Mouse (Mus musculus): ENCODE measurements around the gene Zfp607b. TPM values are rescaled to one million over a fixed set of nuclear protein-coding genes. Genes with fewer than 3 reads are reported as not detected.

The Zfp607b gene
- polyA plus RNA-seq, 1 experiment: 0.13 TPM

- Histone ChIP-seq H3K27ac (ENCODE audit: insufficient read depth, low read length) (no peak overlapping the region), H3K4me3 (ENCODE audit: extremely low read depth, insufficient read depth, insufficient read length) (no peak overlapping the region), H3K27me3 (ENCODE audit: control insufficient read depth, insufficient read depth, low read length) (no peaks in the 10 kb centered on the region), H3K4me1 (ENCODE audit: control insufficient read depth, insufficient read depth, insufficient read length) (no peaks in the 10 kb centered on the region), H3K36me3 (ENCODE audit: control insufficient read depth, insufficient read depth, low read length) (no peaks in the 10 kb centered on the region)
- 84% methylated on average over 7 of the region's 7 CpGs for WGBS
- TF ChIP-seq CTCF (IDR thresholded peaks at IDR 0.05; ENCODE audit: extremely low read depth, insufficient read depth, insufficient read length, insufficient replicate concordance): no peak
- TF ChIP-seq POLR2A (IDR thresholded peaks at IDR 0.05; ENCODE audit: low read depth, low read length): no peak
- no peak for DNase-seq (ENCODE audit: low read depth in 1 of 2, low spot score in 2 of 2)
These were observed 21.3 kb downstream of the Zfp607b start for GRCm38 (mm10) chr7:27710402-27710801.

- TF ChIP-seq CTCF (IDR thresholded peaks at IDR 0.05; ENCODE audit: extremely low read depth, insufficient read depth, insufficient read length, insufficient replicate concordance) (no peak), POLR2A (IDR thresholded peaks at IDR 0.05; ENCODE audit: low read depth, low read length) (no peak)
- no peaks in the 10 kb centered on the region for H3K36me3 ChIP-seq (ENCODE audit: control insufficient read depth, insufficient read depth, low read length)
- no peak overlapping the region for H3K4me3 ChIP-seq (ENCODE audit: extremely low read depth, insufficient read depth, insufficient read length)
- no peaks in the 10 kb centered on the region for H3K27me3 ChIP-seq (ENCODE audit: control insufficient read depth, insufficient read depth, low read length)
- 92% methylated on average over 8 of the region's 8 CpGs for WGBS
- no peak for DNase-seq (ENCODE audit: low read depth in 1 of 2, low spot score in 2 of 2)
- H3K4me1 ChIP-seq (ENCODE audit: control insufficient read depth, insufficient read depth, insufficient read length): no peaks in the 10 kb centered on the region
- H3K27ac ChIP-seq (ENCODE audit: insufficient read depth, low read length): no peak overlapping the region
These were observed 32.8 kb downstream of the Zfp607b start for GRCm38 (mm10) chr7:27721951-27722350.

- H3K4me3 ChIP-seq (ENCODE audit: extremely low read depth, insufficient read depth, insufficient read length): no peak overlapping the region
- WGBS: 42% methylated on average over 12 of the region's 12 CpGs
- no peak for TF ChIP-seq POLR2A (IDR thresholded peaks at IDR 0.05; ENCODE audit: low read depth, low read length)
- peak; percentile 32; the same call in 1 of the 2 replicates for TF ChIP-seq CTCF (IDR thresholded peaks at IDR 0.05; ENCODE audit: extremely low read depth, insufficient read depth, insufficient read length, insufficient replicate concordance)
- no peaks in the 10 kb centered on the region for H3K36me3 ChIP-seq (ENCODE audit: control insufficient read depth, insufficient read depth, low read length)
- DNase-seq (ENCODE audit: low read depth in 1 of 2, low spot score in 2 of 2): peak; percentile 12 to 49
- no peak overlapping the region for H3K27ac ChIP-seq (ENCODE audit: insufficient read depth, low read length)
- no peaks in the 10 kb centered on the region for H3K4me1 ChIP-seq (ENCODE audit: control insufficient read depth, insufficient read depth, insufficient read length)
- H3K27me3 ChIP-seq (ENCODE audit: control insufficient read depth, insufficient read depth, low read length): no peaks in the 10 kb centered on the region
These were observed 36.7 kb downstream of the Zfp607b start for GRCm38 (mm10) chr7:27725566-27726538.

- no peaks in the 10 kb centered on the region for H3K27me3 ChIP-seq (ENCODE audit: control insufficient read depth, insufficient read depth, low read length)
- H3K4me1 ChIP-seq (ENCODE audit: control insufficient read depth, insufficient read depth, insufficient read length): peaks cover 2% of the 10 kb centered on the region; the same call in 1 of the 2 replicates
- DNase-seq (ENCODE audit: low read depth in 1 of 2, low spot score in 2 of 2): no peak
- no peak for TF ChIP-seq CTCF (IDR thresholded peaks at IDR 0.05; ENCODE audit: extremely low read depth, insufficient read depth, insufficient read length, insufficient replicate concordance)
- TF ChIP-seq POLR2A (IDR thresholded peaks at IDR 0.05; ENCODE audit: low read depth, low read length): no peak
- H3K27ac ChIP-seq (ENCODE audit: insufficient read depth, low read length): no peak overlapping the region
- 33% methylated on average over 2 of the region's 2 CpGs for WGBS
- no peaks in the 10 kb centered on the region for H3K36me3 ChIP-seq (ENCODE audit: control insufficient read depth, insufficient read depth, low read length)
- no peak overlapping the region for H3K4me3 ChIP-seq (ENCODE audit: extremely low read depth, insufficient read depth, insufficient read length)
These were observed 38.3 kb downstream of the Zfp607b start for GRCm38 (mm10) chr7:27727471-27727870.

GRCm38 (mm10) chr7:27731281-27731883 is 42.2 kb downstream of the Zfp607b start, which contains the start of gene Zfp60:
Gene Zfp60 (plus strand): TSS chr7:27731389.
- no peaks in the 10 kb centered on the region for H3K36me3 ChIP-seq (ENCODE audit: control insufficient read depth, insufficient read depth, low read length)
- no peaks in the 10 kb centered on the region for H3K27me3 ChIP-seq (ENCODE audit: control insufficient read depth, insufficient read depth, low read length)
- DNase-seq (ENCODE audit: low read depth in 1 of 2, low spot score in 2 of 2): peak; percentile 75 to 80
- H3K27ac ChIP-seq (ENCODE audit: insufficient read depth, low read length): peak within 1 kb of the TSS; percentile 81
- TF ChIP-seq CTCF (IDR thresholded peaks at IDR 0.05; ENCODE audit: extremely low read depth, insufficient read depth, insufficient read length, insufficient replicate concordance) (peak; percentile 9; the same call in 1 of the 2 replicates), POLR2A (IDR thresholded peaks at IDR 0.05; ENCODE audit: low read depth, low read length) (peak; percentile 63)
- H3K4me1 ChIP-seq (ENCODE audit: control insufficient read depth, insufficient read depth, insufficient read length): peaks cover 2% of the 10 kb centered on the region; the same call in 1 of the 2 replicates
- under 1% methylated on average over 35 of the region's 35 CpGs for WGBS
- H3K4me3 ChIP-seq (ENCODE audit: extremely low read depth, insufficient read depth, insufficient read length): peak within 1 kb of the TSS; percentile 72

GRCm38 (mm10) chr7:27731946-27732345 is 42.8 kb downstream of the Zfp607b start:
- Histone ChIP-seq H3K4me1 (ENCODE audit: control insufficient read depth, insufficient read depth, insufficient read length) (peaks cover 2% of the 10 kb centered on the region; the same call in 1 of the 2 replicates), H3K36me3 (ENCODE audit: control insufficient read depth, insufficient read depth, low read length) (no peaks in the 10 kb centered on the region), H3K27me3 (ENCODE audit: control insufficient read depth, insufficient read depth, low read length) (no peaks in the 10 kb centered on the region), H3K4me3 (ENCODE audit: extremely low read depth, insufficient read depth, insufficient read length) (peak overlapping the region; percentile 72), H3K27ac (ENCODE audit: insufficient read depth, low read length) (peak overlapping the region; percentile 81)
- TF ChIP-seq CTCF (IDR thresholded peaks at IDR 0.05; ENCODE audit: extremely low read depth, insufficient read depth, insufficient read length, insufficient replicate concordance) (no peak), POLR2A (IDR thresholded peaks at IDR 0.05; ENCODE audit: low read depth, low read length) (no peak)
- WGBS: 23% methylated on average over 12 of the region's 12 CpGs
- no peak for DNase-seq (ENCODE audit: low read depth in 1 of 2, low spot score in 2 of 2)

Measured in spleen, adult 2 months (tissue).